Mouse (Mus musculus): Measurements from ENCODE around the gene Crispld2. TPM values are rescaled to one million over a fixed set of nuclear protein-coding genes. Genes with fewer than 3 reads are reported as not detected.

The Crispld2 gene
- polyA plus RNA-seq, 1 experiment from 2014 or later = 9.7 TPM

DNA sequence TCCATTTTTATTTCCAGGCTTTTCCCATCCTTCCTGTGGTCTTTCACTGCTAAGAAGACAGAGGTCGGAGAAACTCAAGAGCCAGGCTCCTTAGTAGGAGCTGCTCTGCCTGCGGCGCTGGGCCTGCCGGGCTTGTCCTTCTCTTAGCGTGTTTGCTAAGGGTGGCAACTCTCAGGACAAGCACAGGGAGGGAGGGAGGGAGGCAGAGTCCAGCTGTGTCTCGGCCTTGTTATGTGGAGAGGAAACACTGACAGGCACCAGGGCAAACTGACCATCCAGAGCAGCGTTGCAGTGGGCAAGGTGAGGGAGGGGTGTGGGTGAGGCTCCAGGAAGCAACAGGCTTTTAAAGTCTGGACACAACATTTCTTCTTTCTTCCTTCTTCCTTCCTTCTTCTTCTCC lies 97.3 kb downstream of the Crispld2 start:
- Histone ChIP-seq H3K4me1 (no peaks in the 10 kb centered on the region), H3K36me3 (peaks cover 87% of the 10 kb centered on the region)
- WGBS = 75% methylated on average over 6 of the region's 7 CpGs

DNA sequence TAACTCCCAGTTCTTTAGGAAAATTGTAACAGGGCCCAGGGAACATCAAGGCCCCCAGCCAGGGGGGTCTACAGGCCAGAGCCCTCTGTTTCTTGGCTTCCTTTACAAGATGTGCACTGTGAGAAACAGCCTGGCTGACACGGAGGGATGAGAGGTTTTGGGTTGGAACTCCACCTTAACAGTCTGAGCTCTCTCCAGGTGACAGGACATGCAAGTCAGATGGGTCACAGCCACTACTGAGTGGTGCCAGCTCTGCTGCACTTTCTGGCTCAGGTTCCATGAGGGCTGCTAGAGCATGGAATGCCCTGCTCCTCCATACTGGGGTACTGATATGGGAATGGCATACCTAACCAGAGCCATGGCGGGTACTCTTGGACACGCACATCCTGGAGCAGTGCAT lies 98.8 kb downstream of the Crispld2 start:
- no peaks in the 10 kb centered on the region for H3K9me3 ChIP-seq
- H3K4me1 ChIP-seq = no peaks in the 10 kb centered on the region
- no peak overlapping the region for H3K4me3 ChIP-seq
- no peak for DNase-seq (ENCODE audit: low spot score)
- 88% methylated on average over 3 of the region's 3 CpGs for WGBS
- no peak overlapping the region for H3K27ac ChIP-seq
- H3K27me3 ChIP-seq (ENCODE audit: insufficient read depth, poor library complexity, severe bottlenecking) = no peaks in the 10 kb centered on the region
- H3K36me3 ChIP-seq = peaks cover 72% of the 10 kb centered on the region

More for the DNA sequence above, 97.3 kb downstream of the Crispld2 start:
- Histone ChIP-seq H3K4me3 (no peak overlapping the region), H3K27me3 (ENCODE audit: insufficient read depth, poor library complexity, severe bottlenecking) (no peaks in the 10 kb centered on the region), H3K27ac (no peak overlapping the region), H3K9me3 (no peaks in the 10 kb centered on the region)
- no peak for DNase-seq (ENCODE audit: low spot score)

DNA sequence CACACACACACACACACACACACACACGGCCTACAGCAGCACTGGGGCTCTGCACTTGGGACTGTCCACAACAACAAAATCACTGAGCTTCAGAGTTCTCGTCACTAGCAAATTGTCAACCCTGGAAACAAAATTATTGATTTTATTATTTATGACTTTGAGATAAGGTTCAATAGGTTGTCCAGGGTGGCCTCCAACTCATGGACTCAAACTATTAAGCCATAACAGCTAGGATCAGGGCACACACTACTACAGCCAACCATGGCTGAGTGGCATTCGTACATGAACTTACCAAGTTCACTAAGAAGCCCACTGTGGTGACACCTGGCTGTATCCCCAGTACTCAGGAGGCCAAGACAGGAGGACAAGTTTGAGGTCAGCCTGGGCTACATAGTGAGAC lies 100.9 kb downstream of the Crispld2 start:
- Histone ChIP-seq H3K36me3 (peaks cover 61% of the 10 kb centered on the region), H3K4me3 (no peak overlapping the region), H3K4me1 (0 out of 2 replicates have a peak, but pooled peaks cover 3% of the 10 kb centered on the region), H3K27ac (no peak overlapping the region), H3K9me3 (no peaks in the 10 kb centered on the region), H3K27me3 (ENCODE audit: insufficient read depth, poor library complexity, severe bottlenecking) (no peaks in the 10 kb centered on the region)
- DNase-seq (ENCODE audit: low spot score) = no peak
- 94% methylated on average over 3 of the region's 3 CpGs for WGBS

DNA sequence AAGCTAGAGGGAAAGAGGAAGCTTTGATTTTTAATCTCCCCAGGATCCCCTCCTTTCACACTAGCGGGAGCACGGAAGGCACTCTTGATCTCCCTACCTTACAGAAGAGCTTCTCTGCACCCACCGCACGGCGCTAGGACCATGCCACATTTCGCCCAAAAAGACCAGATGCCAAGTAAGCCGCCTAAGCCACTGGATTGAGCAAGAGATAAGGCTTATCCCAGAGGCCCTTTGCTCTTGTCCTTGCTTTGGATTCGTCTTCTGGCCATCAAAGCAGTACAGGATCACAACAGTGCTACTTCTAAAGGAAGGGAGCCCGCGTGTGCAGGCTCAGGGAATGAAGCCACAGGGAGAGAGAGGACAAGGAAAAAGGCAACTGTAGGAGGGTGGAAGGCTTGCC lies 102.6 kb downstream of the Crispld2 start:
- Histone ChIP-seq H3K36me3 (peaks cover 53% of the 10 kb centered on the region), H3K27ac (no peak overlapping the region), H3K27me3 (ENCODE audit: insufficient read depth, poor library complexity, severe bottlenecking) (no peaks in the 10 kb centered on the region), H3K4me3 (no peak overlapping the region), H3K9me3 (no peaks in the 10 kb centered on the region), H3K4me1 (peaks cover 6% of the 10 kb centered on the region)
- 85% methylated on average over 10 of the region's 10 CpGs for WGBS
- DNase-seq (ENCODE audit: low spot score) = no peak

DNA sequence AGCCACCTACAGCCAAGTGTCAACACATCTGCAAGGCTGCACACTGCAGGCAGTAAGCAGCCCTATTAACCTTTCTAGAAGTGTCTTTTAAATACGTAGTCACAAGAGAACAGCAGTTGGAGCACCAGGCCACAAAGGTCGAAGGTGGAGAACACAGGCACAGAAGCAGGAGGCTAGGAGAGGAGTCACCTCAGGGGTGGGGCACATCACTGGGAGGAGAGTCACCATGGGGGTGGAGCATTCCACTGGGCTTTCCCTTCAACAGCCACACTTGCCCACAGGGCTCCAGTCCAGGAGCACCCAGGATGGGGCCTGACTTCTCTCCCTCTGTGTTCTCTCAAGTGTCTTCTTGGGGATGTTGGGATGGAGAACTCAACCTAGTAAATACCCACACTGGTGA lies 104.2 kb downstream of the Crispld2 start:
- 77% methylated on average over 2 of the region's 2 CpGs for WGBS

DNA sequence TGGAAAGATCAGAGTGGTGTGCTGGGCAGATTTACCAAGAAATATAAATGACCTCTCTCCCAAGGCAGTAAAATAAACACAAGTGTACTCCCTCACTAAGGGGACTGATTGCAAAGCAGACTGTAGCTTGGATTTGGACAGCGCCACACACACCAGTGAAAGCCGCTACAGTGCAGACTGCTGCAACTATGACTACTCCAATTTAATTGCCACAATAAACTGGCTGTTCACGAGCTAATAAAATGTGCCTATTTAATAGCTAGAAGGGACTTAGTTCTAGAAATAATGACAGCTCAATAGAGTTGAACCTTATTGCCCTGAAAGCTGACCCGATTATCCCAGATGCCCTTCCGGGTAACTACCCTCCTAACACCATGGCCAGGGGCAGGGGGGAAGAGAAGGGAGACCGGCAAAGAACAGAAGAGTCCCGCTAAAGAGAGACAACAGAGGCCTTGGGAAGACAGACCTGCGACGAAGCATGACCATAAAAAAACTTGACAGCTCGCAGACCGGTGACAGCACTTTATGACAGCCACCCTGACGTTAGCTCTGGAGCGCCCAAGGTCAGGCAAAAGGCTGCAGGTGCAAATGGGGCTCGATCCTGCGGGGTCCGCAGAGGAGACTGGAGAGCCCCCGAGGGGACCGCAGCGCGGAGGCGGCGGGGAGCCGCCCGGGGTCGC lies 108.3 kb downstream of the Crispld2 start:
- Histone ChIP-seq H3K4me3 (peak overlapping the region; percentile 91), H3K27ac (peak overlapping the region; percentile 93), H3K36me3 (0 out of 2 replicates have a peak, but pooled peaks cover 10% of the 10 kb centered on the region), H3K27me3 (ENCODE audit: insufficient read depth, poor library complexity, severe bottlenecking) (no peaks in the 10 kb centered on the region), H3K4me1 (peaks cover 46% of the 10 kb centered on the region), H3K9me3 (no peaks in the 10 kb centered on the region)
- WGBS = 7% methylated on average over 25 of the region's 25 CpGs
- no peak for DNase-seq (ENCODE audit: low spot score)

More for the DNA sequence above, 104.2 kb downstream of the Crispld2 start:
- H3K36me3 ChIP-seq = peaks cover 38% of the 10 kb centered on the region
- H3K27ac ChIP-seq = no peak overlapping the region
- H3K9me3 ChIP-seq = no peaks in the 10 kb centered on the region
- H3K27me3 ChIP-seq (ENCODE audit: insufficient read depth, poor library complexity, severe bottlenecking) = no peaks in the 10 kb centered on the region
- no peak overlapping the region for H3K4me3 ChIP-seq
- H3K4me1 ChIP-seq = peaks cover 17% of the 10 kb centered on the region
- DNase-seq (ENCODE audit: low spot score) = no peak

DNA sequence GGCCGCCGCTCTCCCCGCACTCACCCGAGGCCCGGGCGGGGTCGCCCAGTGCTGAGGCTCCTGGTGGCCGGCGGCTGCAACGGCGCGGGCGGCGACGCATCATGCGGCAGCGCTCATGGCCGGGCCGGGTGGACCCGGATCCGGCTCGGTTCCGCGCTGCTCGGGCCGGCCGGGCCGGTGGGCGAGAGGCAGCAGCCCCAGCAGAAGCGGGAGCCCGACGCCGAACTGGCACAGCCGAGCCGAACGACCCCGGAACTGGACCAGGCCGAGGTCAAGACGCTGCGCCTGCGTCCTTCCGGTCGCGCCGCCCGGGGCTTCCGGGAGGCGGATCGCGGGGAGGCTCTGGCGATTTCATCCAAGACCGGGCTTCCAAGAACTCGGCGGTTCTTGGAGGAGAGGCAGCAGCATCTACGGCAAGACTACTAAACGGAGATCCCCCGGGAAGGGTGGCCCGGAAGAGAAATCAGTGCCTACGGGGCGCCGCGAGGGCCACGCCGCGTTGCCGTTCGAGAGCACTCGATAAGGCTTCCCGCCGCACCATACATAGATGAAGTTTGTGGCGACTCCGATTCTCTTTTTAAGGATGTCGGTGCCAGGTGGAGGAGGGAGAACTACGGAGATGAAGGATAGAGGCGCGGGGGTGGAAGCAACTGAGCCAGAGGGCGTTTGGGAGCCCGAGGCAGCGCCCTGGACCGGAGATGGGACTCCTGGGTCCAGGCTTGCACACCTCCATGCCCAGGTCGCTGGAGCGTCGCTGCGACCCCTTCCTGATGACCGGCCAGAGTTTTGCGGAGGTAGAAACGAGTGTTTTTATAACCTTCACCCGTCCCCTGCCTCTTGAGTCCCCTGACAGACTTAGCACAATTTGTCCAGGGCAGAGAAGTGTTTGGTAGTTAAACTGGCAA lies 109.1 kb downstream of the Crispld2 start, which contains the start of gene Zdhhc7:
Gene Zdhhc7 (minus strand): TSS at position 415 of the 905 bp plus-strand sequence.
- H3K27me3 ChIP-seq (ENCODE audit: insufficient read depth, poor library complexity, severe bottlenecking) = no peaks in the 10 kb centered on the region
- peak; percentile 92 for DNase-seq (ENCODE audit: low spot score)
- H3K9me3 ChIP-seq = no peaks in the 10 kb centered on the region
- H3K4me1 ChIP-seq = peaks cover 54% of the 10 kb centered on the region
- WGBS = under 1% methylated on average over 88 of the region's 88 CpGs
- H3K27ac ChIP-seq = peak within 1 kb of the TSS; percentile 93
- H3K4me3 ChIP-seq = peak within 1 kb of the TSS; percentile 91
- 0 out of 2 replicates have a peak, but pooled peaks cover 8% of the 10 kb centered on the region for H3K36me3 ChIP-seq

Other genes starting within 250 kb of the Crispld2 start
- 14.5 and 19.8 TPM in 2 replicates for gene Tldc1, start 214.0 kb upstream of the Crispld2 start, polyA plus RNA-seq (2016; fragmentation: Nextera tagmentation; extraction: Ambion mirVana)
- 55.7 and 62.0 TPM in 2 replicates for gene Cotl1, start 151.9 kb upstream of the Crispld2 start, polyA plus RNA-seq (2016; fragmentation: Nextera tagmentation; extraction: Ambion mirVana)
- 9.6 and 10.1 TPM in 2 replicates for gene Klhl36, start 130.2 kb upstream of the Crispld2 start, polyA plus RNA-seq (2016; fragmentation: Nextera tagmentation; extraction: Ambion mirVana)
- gene Usp10, start 82.1 kb upstream of the Crispld2 start, polyA plus RNA-seq (2016; fragmentation: Nextera tagmentation; extraction: Ambion mirVana) = 155 and 187 TPM in 2 replicates
- gene Gm20388, start 81.6 kb upstream of the Crispld2 start, polyA plus RNA-seq (2016; fragmentation: Nextera tagmentation; extraction: Ambion mirVana) = 1.4 and 4.5 TPM in 2 replicates
- 35.5 and 37.3 TPM in 2 replicates for gene Zdhhc7, start 109.0 kb downstream of the Crispld2 start, polyA plus RNA-seq (2016; fragmentation: Nextera tagmentation; extraction: Ambion mirVana)
- gene 6430548M08Rik, start 121.7 kb downstream of the Crispld2 start, polyA plus RNA-seq (2016; fragmentation: Nextera tagmentation; extraction: Ambion mirVana) = 8.2 and 11.9 TPM in 2 replicates
- gene Fam92b, start 185.0 kb downstream of the Crispld2 start, polyA plus RNA-seq (2016; fragmentation: Nextera tagmentation; extraction: Ambion mirVana) = 0.16 and 0.31 TPM in 2 replicates
- gene Gse1, start 236.0 kb downstream of the Crispld2 start, polyA plus RNA-seq (2016; fragmentation: Nextera tagmentation; extraction: Ambion mirVana) = 12.2 and 13.7 TPM in 2 replicates